ENCODE assay signal across 8 mouse cellular contexts in the genomic region with DNA sequence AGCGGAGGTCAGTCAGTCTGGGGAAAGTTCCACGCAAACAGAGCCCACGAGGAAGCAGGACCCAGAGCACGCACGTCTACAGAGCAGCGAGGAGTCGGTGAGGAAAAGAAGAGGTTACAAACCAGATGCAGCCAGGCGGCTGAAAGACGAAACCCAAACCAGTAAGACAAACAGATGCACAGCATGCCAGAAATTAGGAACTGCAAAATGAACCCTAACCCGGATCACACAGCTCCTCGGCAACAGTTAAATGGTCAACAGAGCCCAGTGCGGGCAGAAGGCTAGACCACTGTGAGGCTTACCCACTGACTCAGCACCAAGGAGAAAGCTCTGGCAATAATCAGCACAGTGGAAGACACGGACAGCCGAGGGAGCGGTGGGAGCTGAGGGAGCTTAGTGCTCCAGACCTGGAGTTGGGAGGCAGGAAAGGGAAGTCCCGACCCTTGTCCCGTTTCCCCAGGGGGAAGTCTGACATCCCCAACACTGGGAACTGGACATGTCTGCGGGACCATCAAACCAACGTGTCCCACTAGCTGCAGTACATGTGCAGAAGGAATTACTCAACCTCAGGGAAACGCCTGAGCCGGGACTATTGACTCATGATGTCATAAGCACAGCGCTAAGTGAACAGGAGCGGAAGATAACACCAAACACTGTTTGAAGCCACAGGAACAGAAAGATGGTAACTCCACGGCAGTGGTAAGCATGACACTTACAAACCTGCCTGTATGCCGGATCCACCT. TPM values are rescaled to one million over a fixed set of nuclear protein-coding genes. Genes with fewer than 3 reads are reported as not detected.
DNase-seq lines count a peak whose midpoint lies in the region; ATAC-seq and TF ChIP-seq lines count a peak whose summit lies in the region.

No protein-coding gene starts in this region.

- no peak overlapping the region for H3K9ac ChIP-seq in midbrain, postnatal 0 days (replicated peaks; ENCODE audit: low read length, poor library complexity, severe bottlenecking)
- no peak overlapping the region for H3K9ac ChIP-seq in limb, embryonic 15.5 days
- H3K9ac ChIP-seq in stomach, embryonic 15.5 days, result 0 out of 2 replicates have a peak overlapping the region, but pooled peaks have one; percentile 10

- TF ChIP-seq CTCF in midbrain, postnatal 0 days (IDR thresholded peaks at IDR 0.05), result no peak

- H3K4me2 ChIP-seq in midbrain, postnatal 0 days (ENCODE audit: low read depth, low read length, poor library complexity, severe bottlenecking), result no peak overlapping the region
- H3K4me2 ChIP-seq in limb, embryonic 15.5 days, result peak overlapping the region; percentile 24; the same call in 1 of the 2 replicates
- H3K4me2 ChIP-seq in stomach, embryonic 15.5 days, result peak overlapping the region; percentile 27

- H3K4me3 ChIP-seq in midbrain, embryonic 10.5 days, result no peak overlapping the region
- H3K4me3 ChIP-seq in midbrain, postnatal 0 days (ENCODE audit: low read depth, low read length), result no peak overlapping the region
- H3K4me3 ChIP-seq in limb, embryonic 15.5 days, result peak overlapping the region; percentile 4; the same call in 1 of the 2 replicates
- H3K4me3 ChIP-seq in stomach, embryonic 15.5 days (replicated peaks), result no peak overlapping the region

- H3K27ac ChIP-seq in midbrain, embryonic 10.5 days (replicated peaks), result peak overlapping the region; percentile 63; the same call in 1 of the 2 replicates
- H3K27ac ChIP-seq in midbrain, postnatal 0 days (ENCODE audit: low read depth, low read length), result no peak overlapping the region
- H3K27ac ChIP-seq in limb, embryonic 15.5 days, result peak overlapping the region; percentile 90
- peak overlapping the region; percentile 96 for H3K27ac ChIP-seq in stomach, embryonic 15.5 days

- WGBS in midbrain, embryonic 10.5 days, result 74% methylated on average over 25 of the region's 25 CpGs
- 78% methylated on average over 25 of the region's 25 CpGs for WGBS in midbrain, postnatal 0 days
- 52% methylated on average over 25 of the region's 25 CpGs for WGBS in limb, embryonic 15.5 days
- 47% methylated on average over 25 of the region's 25 CpGs for WGBS in stomach, embryonic 15.5 days

- ATAC-seq in midbrain, postnatal 0 days (ENCODE audit: low FRiP score), result no peak
- no peak for ATAC-seq in limb, embryonic 15.5 days (ENCODE audit: insufficient number of reproducible peaks, low FRiP score, low TSS enrichment, low read depth)
- ATAC-seq in stomach, embryonic 15.5 days (ENCODE audit: insufficient read depth, low FRiP score, low read depth), result no peak

- peaks cover 43% of the 10 kb centered on the region for H3K4me1 ChIP-seq in midbrain, embryonic 10.5 days
- no peaks in the 10 kb centered on the region for H3K4me1 ChIP-seq in midbrain, postnatal 0 days (ENCODE audit: insufficient read depth, low read length)
- peaks cover 73% of the 10 kb centered on the region for H3K4me1 ChIP-seq in limb, embryonic 15.5 days
- H3K4me1 ChIP-seq in stomach, embryonic 15.5 days, result peaks cover 79% of the 10 kb centered on the region

- no peaks in the 10 kb centered on the region for H3K27me3 ChIP-seq in midbrain, embryonic 10.5 days (ENCODE audit: low read depth, poor library complexity, severe bottlenecking)
- no peaks in the 10 kb centered on the region for H3K27me3 ChIP-seq in midbrain, postnatal 0 days (ENCODE audit: insufficient read depth, low read length)
- H3K27me3 ChIP-seq in limb, embryonic 15.5 days, result no peaks in the 10 kb centered on the region
- H3K27me3 ChIP-seq in stomach, embryonic 15.5 days (replicated peaks), result no peaks in the 10 kb centered on the region

- peaks cover 99% of the 10 kb centered on the region for H3K36me3 ChIP-seq in midbrain, embryonic 10.5 days
- H3K36me3 ChIP-seq in midbrain, postnatal 0 days (ENCODE audit: insufficient read depth, low read length), result peaks cover 69% of the 10 kb centered on the region
- H3K36me3 ChIP-seq in limb, embryonic 15.5 days, result peaks cover 78% of the 10 kb centered on the region
- H3K36me3 ChIP-seq in stomach, embryonic 15.5 days, result peaks cover 35% of the 10 kb centered on the region

- no peak for DNase-seq in midbrain, embryonic 10.5 days (ENCODE audit: low spot score)
- no peak for DNase-seq in midbrain, postnatal 0 days (ENCODE audit: low spot score)
- peak; percentile 35 for DNase-seq in heart, adult 8-10 months (ENCODE audit: low spot score)
- no peak for DNase-seq in urinary bladder, postnatal 36 days (ENCODE audit: low spot score in 2 of 2)
- no peak for DNase-seq in T-cell, adult 2 months (ENCODE audit: low spot score)
- no peak for DNase-seq in testis, postnatal 14 days (ENCODE audit: low spot score)

- no peaks in the 10 kb centered on the region for H3K9me3 ChIP-seq in midbrain, embryonic 10.5 days (replicated peaks)
- no peaks in the 10 kb centered on the region for H3K9me3 ChIP-seq in midbrain, postnatal 0 days (ENCODE audit: low read length)
- no peaks in the 10 kb centered on the region for H3K9me3 ChIP-seq in limb, embryonic 15.5 days
- H3K9me3 ChIP-seq in stomach, embryonic 15.5 days, result no peaks in the 10 kb centered on the region

RNA-seq across cellular contexts. Expression of gene Kctd10, which starts 8.4 kb away (rescaled TPM):
- polyA plus RNA-seq in midbrain, embryonic 10.5 days (2016; fragmentation: Nextera tagmentation; extraction: Ambion mirVana), result 103 and 114 TPM in 2 replicates
- total RNA-seq in midbrain, postnatal 0 days (2014; rRNA removed), result 49.7 and 65.1 TPM in 2 replicates
- polyA plus RNA-seq in midbrain, postnatal 0 days (2015; fragmentation: Nextera tagmentation; extraction: Ambion mirVana), result 51.8 and 54.5 TPM in 2 replicates
- total RNA-seq in heart, adult 8-10 months (2022), result 10 to 100 TPM; 39.6 to 55.1 (median 44.7) TPM
- 112 and 117 TPM in 2 replicates for polyA plus RNA-seq in limb, embryonic 15.5 days (2015; fragmentation: Nextera tagmentation; extraction: Ambion mirVana)
- polyA plus RNA-seq in stomach, embryonic 15.5 days (2015; fragmentation: Nextera tagmentation; extraction: Ambion mirVana), result 122 and 124 TPM in 2 replicates

RNA-seq across cellular contexts. Expression of gene Ube3b, which starts 8.5 kb away (rescaled TPM):
- 49.8 and 56.9 TPM in 2 replicates for polyA plus RNA-seq in midbrain, embryonic 10.5 days (2016; fragmentation: Nextera tagmentation; extraction: Ambion mirVana)
- 47.3 and 58.3 TPM in 2 replicates for total RNA-seq in midbrain, postnatal 0 days (2014; rRNA removed)
- 26.8 and 26.9 TPM in 2 replicates for polyA plus RNA-seq in midbrain, postnatal 0 days (2015; fragmentation: Nextera tagmentation; extraction: Ambion mirVana)
- total RNA-seq in heart, adult 8-10 months (2022), result 100 to 1,000 TPM in 3 of 4 experiments, 10 to 100 TPM in 1; 98.7 to 113 (median 104) TPM
- 39.6 and 41.9 TPM in 2 replicates for polyA plus RNA-seq in limb, embryonic 15.5 days (2015; fragmentation: Nextera tagmentation; extraction: Ambion mirVana)
- 36.1 and 37.9 TPM in 2 replicates for polyA plus RNA-seq in stomach, embryonic 15.5 days (2015; fragmentation: Nextera tagmentation; extraction: Ambion mirVana)
